Mouse (Mus musculus) urinary bladder, adult 18-20 months (tissue): ENCODE data around the gene Cck.
"Not testable (repeated sequence)": the region's sequence is repeated elsewhere in the genome, so short reads cannot be mapped to it uniquely, and the experiment has no call there.

ENCODE experiments used
- DNase-seq, 2 experiments: peaks; one replicate each; pipeline ENCODE4 v3.0.0; 2022; ENCODE audit warnings: low spot score in 2 of 2, mixed read lengths in 2 of 2

Cck gene

DNA sequence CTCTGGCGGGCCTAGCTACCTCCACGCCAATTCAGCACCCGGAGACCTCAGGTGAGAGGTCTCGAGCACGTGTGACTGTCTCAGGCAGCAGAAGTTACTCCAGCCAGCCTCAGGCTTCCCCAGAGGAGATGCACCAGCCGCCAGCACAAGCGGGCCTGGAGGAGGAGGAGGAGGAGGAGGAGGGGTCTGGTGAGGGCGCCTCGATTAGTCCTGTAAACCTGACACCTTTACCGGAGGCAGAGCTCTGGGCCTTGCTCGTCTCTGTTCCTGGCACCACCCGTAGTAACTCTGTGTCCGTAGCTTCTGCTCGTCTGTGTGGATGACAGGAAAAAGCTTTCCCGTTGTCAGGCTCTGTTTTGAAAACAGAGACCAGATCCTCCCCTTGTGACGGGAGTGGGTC is 35.0 kb downstream of the Cck start:
- DNase-seq = no peak

DNA sequence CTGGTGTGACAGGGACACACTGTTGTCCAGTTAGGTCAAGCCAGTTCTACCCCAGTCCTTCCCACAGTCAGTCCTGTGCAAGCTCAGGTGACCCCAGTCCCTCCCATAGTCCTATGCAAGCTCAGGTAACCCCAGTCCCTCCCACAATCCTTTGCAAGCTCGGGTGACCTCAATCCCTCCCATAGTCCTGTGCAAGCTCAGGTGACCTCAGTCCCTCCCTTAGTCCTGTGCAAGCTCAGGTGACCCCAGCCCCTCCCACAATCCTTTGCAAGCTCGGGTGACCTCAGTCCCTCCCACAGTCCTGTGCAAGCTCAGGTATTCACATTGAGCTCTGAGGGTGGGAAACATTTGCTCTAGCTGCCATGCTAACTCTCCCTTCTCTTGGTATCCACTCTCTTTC is 35.5 kb downstream of the Cck start:
- DNase-seq = no peak

DNA sequence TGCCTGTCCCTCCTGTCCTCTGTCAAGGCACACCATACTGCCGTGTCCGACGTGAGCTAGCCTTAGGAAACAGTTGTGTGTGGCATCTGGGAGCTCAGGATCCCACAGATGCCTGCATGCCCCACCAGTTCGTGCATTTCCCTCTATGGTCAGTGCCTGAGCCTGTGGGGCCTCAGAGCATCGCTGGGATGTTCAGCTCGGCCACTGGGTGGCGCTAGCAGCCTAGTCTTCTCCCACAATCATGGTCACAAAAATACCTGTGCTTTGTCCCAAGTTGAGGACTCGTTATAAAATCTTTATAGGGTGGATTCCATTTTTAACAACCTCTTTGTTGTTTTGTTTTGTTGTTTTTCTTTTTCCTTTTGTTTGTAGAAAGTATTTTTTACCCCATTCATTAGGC is 37.0 kb downstream of the Cck start:
- no peak for DNase-seq

DNA sequence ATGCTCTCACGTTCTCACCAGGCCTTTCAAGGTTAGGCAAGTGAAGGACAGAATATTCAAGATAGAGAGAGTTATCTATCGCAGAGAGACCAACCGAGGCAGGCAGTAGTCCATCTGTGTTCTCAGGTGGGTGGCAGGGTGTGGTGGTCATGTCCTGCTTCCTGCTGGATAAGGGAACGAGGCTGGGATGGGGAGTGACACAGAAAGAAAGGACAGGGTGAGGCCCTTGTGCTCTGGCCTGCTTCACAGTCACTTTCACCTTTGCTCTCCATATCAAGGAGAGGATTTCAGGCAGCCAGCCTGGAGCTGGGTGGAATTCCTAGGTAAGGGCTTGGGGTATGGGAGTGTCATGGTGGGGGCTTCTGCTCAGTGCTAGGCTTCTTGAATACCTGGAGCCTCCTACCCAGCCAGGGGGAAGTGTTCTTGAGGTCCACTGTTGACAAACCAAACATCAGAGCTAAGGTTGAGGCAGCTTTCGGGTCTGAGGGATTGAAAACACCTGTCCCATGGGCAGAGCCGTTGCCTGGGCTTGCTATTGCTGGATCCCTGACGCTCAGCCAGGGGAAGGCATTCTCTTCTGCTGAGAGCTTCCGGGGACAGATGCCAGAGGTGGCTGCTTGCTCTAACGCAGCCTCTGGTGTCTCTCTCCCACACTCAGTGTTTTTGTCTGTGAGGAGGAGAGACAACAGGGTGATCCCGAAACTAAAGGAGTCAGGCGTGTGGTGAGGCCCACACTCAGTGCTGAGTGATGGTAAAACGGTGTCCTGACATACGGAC is 38.6 kb downstream of the Cck start:
- no peak for DNase-seq

DNA sequence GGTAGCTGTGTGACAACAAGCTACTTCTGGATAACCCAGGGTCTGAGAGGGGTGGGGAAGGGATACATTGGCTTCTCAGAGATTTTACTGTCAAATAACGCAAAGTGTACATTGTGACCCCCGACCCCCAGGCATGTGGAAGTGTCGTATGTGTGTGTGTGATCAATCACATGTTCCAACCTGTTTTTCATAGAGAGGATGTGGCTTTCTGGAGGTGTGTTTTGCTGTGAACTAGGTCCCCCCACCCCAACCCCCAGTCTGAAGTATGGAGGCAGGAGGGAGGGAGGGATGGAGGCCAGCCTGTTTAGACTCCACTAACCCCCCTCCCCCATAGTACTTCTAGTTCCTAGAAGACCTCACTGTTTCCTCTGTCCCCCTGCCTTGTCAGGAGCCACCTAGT is 40.6 kb downstream of the Cck start:
- no peak for DNase-seq

DNA sequence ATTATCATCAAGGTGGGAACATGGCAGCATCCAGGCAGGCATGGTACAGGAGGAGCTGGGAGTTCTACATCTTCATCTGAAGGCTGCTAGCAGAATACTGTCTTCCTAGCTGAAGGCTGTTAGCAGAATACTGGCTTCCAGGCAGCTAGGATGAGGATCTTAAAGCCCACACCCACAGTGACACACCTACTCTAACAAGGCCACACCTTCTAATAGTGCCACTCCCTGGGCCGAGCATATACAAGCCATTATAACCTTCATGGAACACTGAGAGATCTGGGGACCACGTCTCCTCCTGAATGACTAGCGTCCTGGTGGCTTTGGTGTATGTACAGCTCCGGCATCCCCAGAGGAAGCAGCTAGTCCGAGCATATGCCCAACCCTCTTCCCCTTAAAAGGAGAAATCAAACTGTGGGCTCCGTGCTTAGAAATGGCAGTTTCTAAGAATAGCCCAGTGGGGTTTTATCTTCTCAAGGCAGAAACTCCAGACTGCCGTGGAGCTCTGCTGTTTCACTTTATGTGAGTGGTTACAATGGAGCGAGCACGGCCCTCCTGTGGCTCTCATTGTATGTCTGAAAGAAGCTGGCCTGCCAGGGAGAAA is 43.1 kb downstream of the Cck start:
- not testable (repeated sequence) for DNase-seq

DNA sequence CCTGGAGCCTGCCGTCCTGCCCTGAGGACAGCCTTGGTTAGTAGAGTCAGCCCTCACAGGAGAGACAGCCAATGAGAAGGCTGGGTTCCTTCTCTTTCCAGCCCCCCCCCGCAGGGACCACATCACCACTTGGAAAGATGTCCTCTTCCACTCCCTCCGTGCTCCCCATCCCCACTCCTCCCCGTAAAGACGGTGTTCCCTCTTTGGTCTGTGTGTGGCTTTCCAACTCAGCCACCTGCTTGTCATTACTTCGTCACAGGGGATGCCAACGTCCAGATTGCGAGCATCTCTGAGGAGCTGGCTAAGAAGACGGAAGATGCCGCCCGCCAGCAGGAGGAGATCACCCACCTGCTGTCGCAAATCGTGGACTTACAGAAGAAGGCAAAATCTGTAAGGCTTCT is 49.1 kb downstream of the Cck start:
- DNase-seq = no peak

DNA sequence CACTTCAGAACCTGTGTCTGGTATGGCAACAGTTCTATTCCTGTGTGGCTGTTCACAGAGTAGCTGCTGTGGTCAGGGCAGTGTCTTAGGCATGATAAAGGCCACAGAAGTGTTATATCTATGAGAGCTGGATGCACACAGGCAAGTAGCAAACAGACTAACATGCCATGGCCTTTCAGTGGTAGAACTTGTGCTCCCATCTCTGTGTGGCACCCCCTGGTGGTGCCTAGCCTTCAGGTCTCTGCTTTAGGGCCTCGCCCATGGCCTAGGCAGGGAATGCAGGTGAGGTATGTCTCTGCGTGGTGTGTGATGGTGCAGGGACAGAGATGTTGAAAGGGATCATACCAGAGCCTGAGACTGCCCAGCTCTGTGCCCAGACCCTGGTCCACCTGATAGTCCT is 50.1 kb downstream of the Cck start:
- DNase-seq = peak in 1 of 2 experiments; percentile 21

DNA sequence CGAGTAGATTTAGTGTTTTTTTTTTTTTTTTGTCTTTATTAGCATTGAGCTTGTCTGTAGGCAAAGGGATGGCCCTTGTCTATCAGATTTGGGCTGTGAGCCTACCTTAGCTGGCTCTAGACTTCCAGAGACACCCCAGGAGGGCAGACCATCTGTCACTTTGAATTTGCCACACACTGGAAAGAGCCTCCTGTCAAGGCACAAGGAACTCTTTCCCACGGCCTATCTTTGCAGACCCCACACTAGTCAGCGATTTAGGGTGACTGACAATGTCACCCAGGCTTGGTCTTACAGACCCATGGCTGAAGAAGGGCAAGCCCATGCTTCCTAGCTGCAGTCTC is 51.2 kb downstream of the Cck start:
- no peak for DNase-seq

DNA sequence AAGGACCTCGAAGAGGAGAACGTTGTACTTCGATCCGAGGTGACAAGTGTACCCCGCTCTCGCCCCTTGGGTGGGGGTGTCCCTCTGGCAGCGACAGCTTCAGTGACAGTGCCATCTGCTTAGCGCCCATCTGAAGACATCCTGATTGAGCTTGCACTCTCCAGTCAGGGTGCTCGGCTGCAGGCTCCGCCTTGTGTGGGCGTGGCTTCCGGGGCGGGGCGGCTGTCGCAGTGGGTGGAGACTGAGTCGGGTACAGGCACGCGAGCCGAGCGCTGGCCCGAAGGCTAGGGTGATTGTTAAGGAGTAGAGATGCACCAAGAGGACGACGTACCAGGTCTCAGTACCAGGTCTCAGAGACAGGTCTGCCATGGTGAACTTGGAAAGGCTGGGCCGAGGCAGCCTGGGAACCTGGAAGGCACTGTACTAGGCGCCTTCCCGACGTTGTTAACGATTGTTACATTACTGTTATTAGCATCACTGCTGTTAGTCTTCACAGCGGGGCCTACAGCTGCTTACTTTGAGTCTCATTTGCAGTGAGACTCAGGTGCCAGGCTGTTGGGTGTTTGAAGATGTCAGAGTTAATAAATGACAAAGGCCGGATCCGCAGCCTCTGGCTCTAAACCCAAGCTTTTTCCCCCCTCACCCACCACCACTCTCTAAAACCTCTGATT is 51.7 kb downstream of the Cck start:
- no peak for DNase-seq

DNA sequence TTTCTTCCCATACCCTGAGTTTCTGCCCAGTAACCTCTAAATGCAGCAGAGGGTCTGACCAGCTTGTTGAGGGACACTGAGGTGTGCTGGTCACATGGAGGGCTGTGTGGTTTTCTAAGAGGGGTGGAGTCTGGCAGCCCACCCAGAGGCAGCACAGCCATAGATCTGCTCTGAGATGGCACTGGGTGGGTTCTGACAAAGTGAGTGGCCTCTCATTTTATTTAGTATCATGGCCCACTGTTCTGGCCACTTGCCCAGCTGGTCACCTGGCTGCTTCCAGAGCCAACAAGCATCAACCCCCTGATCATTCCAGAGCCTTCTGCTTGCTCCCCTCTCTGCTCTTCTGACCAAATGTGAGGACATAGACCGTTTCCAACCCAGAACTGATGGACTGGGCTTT is 53.3 kb downstream of the Cck start:
- DNase-seq = no peak
